Mouse (Mus musculus) neutrophil, adult 83 days (primary cell): ENCODE measurements around the gene Olfr608. TPM values are rescaled to one million over a fixed set of nuclear protein-coding genes. Genes with fewer than 3 reads are reported as not detected.

ENCODE experiments used
- total RNA-seq, 2 experiments: library from RNA; stranded (reverse); gene quantifications; one replicate each; pipeline ENCODE4 v1.2.4; 2023

Olfr608 gene
- total RNA-seq, result not detected

DNA sequence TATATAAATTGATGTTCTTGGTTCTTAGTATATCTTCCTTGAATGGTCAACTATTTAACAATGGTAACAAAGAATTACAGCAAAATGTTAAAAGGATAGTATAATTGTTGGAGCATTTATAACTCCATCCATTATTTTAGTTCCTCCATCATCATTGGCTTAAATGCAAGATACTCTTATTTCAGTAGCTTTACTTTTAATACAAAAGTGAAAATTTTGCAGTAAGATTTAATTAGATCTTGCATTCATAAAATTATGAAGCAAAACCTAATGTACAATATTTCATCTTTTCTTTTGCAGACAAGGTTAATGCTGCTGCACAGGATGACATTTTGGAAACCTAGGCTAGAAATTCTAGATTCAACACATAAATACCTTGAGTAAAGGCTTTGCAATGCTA, at the start of gene Olfr608:
TSS of gene Olfr608 (plus strand) at position 301 of the 400 bp plus-strand sequence.

DNA sequence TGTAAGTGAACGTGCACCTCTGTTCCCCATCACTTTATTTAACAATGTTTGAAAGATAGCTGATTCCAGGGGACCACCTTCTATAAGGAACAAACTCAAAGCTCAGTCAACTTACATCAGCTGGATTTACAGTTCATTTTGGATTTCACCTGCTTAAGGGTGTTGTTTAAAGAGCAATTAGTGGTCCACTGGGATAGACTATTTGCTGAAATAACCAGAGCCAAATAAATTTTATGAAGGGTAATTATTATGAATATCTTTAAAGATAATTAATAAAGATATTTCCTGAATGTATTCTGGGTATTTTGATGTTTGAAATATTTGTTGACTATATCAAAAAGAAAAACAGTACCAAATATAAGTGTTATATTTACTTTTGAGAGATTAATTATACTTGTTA, 24.3 kb upstream of the Olfr608 start, which contains the start of gene Olfr605:
TSS of gene Olfr605 (minus strand) at position 101 of the 400 bp plus-strand sequence.

DNA sequence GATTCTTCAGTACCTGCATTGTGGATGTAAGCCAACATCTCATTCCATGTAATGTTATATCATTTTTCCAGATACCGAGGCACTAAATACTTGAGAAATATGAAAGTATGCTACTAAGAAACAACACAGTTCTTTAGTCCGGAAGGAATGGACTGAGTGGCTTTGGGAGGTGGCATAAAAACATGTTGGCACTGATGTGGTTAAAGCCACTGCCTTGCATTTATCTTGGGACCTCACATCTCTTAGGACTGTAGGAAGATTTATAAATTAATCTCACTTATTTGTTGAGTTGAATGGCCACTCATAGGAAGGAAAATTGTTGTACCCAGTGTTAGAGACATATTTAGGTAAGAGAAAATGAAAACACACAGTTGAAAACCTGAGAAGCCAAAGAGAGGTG, 20.9 kb upstream of the Olfr608 start, which contains the start of gene Olfr606:
TSS of gene Olfr606 (plus strand) at position 301 of the 400 bp plus-strand sequence.

DNA sequence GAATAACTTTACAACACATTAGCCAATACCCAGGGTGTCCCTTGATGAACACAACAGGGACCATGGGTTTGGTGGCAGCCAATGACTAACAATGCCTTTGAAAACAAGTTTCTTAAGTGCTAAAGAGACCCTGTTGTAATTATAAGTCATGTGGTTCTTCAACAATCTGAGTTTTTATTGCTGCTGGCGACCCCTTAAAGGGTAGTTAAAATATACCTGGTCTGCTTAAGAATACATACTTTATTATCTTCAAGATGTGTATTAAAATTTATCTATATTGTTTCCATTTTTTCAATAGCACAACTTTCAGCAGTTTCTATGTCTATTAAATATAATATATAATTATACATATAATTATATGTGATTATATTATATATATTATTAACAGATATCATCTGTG, 28.3 kb downstream of the Olfr608 start, which contains the start of gene Olfr609:
TSS of gene Olfr609 (minus strand) at position 101 of the 400 bp plus-strand sequence.

DNA sequence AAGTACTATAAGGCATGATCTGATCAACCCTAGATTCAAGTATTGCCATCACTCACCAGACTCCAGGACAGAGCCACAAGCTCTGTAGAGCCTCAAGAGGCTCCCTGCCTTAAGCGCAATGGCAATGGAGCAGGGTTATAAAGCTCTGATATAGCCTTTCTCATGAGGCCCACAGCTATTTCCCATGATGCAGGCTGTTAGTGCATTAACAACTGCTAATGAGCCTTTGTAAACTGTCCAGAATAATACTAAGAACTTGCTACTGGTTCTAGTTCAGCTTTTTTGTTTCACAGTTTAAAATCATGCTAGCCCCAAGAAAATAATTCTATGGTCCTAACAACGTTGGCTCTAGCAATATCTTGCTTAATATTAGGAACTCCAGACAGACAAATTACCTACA, 42.3 kb downstream of the Olfr608 start, which contains the start of gene Olfr610:
TSS of gene Olfr610 (minus strand) at position 101 of the 400 bp plus-strand sequence.

DNA sequence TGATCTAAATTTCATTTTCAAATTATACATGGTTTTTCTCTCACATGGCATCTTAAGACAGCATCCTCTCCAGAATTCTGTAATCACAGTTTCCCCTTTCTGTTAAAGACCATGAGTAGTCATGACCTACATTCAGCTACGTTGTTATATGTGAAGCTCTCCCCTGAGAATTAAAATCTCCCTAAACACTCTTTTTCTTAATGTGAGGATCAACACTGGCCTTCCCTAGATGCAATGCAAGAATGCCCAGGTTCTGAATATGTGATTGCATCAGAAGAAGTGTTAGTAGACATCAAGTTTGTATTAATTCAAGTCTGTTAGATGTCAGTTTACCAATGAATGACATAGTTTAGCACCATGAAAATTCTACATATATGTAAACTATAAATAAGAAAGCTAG, 51.1 kb downstream of the Olfr608 start, which contains the start of gene Olfr611:
TSS of gene Olfr611 (minus strand) at position 101 of the 400 bp plus-strand sequence.

Other genes starting within 250 kb of the Olfr608 start
- gene Usp17ld, start 217.4 kb upstream of the Olfr608 start, total RNA-seq, result not detected
- gene Olfr596, start 164.2 kb upstream of the Olfr608 start, total RNA-seq, result not detected
- gene Olfr597, start 153.6 kb upstream of the Olfr608 start, total RNA-seq, result not detected
- not detected for gene Olfr598, start 146.3 kb upstream of the Olfr608 start, total RNA-seq
- not detected for gene Olfr599, start 134.0 kb upstream of the Olfr608 start, total RNA-seq
- not detected for gene Olfr600, start 120.2 kb upstream of the Olfr608 start, total RNA-seq
- not detected for gene Olfr601, start 107.2 kb upstream of the Olfr608 start, total RNA-seq
- gene Olfr603, start 83.7 kb upstream of the Olfr608 start, total RNA-seq, result not detected
- not detected for gene Usp17lc, start 54.8 kb upstream of the Olfr608 start, total RNA-seq
- gene Olfr605, start 24.4 kb upstream of the Olfr608 start, total RNA-seq, result not detected
- gene Olfr606, start 20.8 kb upstream of the Olfr608 start, total RNA-seq, result not detected
- gene Olfr607, start 5.7 kb upstream of the Olfr608 start, total RNA-seq, result under 1 TPM in 1 of 2 experiments, not detected in 1; 0.07 TPM
- gene Olfr609, start 28.2 kb downstream of the Olfr608 start, total RNA-seq, result not detected
- gene Olfr610, start 42.2 kb downstream of the Olfr608 start, total RNA-seq, result not detected
- not detected for gene Olfr611, start 51.0 kb downstream of the Olfr608 start, total RNA-seq
- gene Olfr612, start 72.8 kb downstream of the Olfr608 start, total RNA-seq, result not detected
- not detected for gene Olfr613, start 78.2 kb downstream of the Olfr608 start, total RNA-seq
- not detected for gene Olfr615, start 86.2 kb downstream of the Olfr608 start, total RNA-seq
- not detected for gene Olfr616, start 99.3 kb downstream of the Olfr608 start, total RNA-seq
- not detected for gene Olfr617, start 103.2 kb downstream of the Olfr608 start, total RNA-seq
- gene Olfr618, start 120.2 kb downstream of the Olfr608 start, total RNA-seq, result not detected
- not detected for gene Olfr619, start 130.7 kb downstream of the Olfr608 start, total RNA-seq
- gene Olfr620, start 142.7 kb downstream of the Olfr608 start, total RNA-seq, result not detected
- gene Olfr622, start 172.8 kb downstream of the Olfr608 start, total RNA-seq, result not detected
- gene Olfr623, start 193.8 kb downstream of the Olfr608 start, total RNA-seq, result not detected
- gene Olfr624, start 201.3 kb downstream of the Olfr608 start, total RNA-seq, result not detected
- gene Olfr625-ps1, start 212.8 kb downstream of the Olfr608 start, total RNA-seq, result not detected
- gene Olfr243, start 244.8 kb downstream of the Olfr608 start, total RNA-seq, result not detected